Mouse (Mus musculus): Measurements from ENCODE around the gene Pfkfb4.

DNA sequence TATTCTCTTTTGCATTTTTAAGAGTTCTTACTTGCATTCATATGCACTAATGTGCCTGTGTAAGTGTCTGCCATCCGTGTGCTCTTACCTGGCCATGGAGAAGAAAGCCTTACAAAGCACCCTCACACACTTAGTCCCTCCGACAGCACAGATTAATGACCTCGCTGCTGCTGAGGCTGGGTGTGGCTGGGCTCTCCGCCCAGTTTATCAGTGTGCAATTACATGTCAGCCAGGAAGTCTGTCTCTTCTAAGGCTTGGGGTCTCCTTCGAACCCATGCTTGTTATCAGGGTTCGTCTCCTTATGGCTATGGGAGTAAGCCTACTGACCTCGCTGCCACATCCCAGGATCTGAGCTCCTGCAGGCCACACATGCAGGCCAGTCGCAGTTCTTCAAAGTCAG lies 23.8 kb downstream of the Pfkfb4 start:
- TF ChIP-seq EP300 (IDR thresholded peaks at IDR 0.05; ENCODE audit: low read depth) (no peak), CTCF (IDR thresholded peaks at IDR 0.05; ENCODE audit: low read depth) (no peak)

Measured in liver, postnatal 0 days (tissue).